Mouse (Mus musculus): Measurements from ENCODE around the gene Zfp820. TPM values are rescaled to one million over a fixed set of nuclear protein-coding genes. Genes with fewer than 3 reads are reported as not detected.

The Zfp820 gene
- polyA plus RNA-seq (2014; fragmentation: Illumina TruSeq; extraction: RNeasy Lipid Tissue Mini Kit (QIAGEN cat#74804); ENCODE audit: low read depth, low replicate concordance): 10.3 TPM

GRCm38 (mm10) chr17:21845545-21846321 is at the start of gene Zfp820:
TSS of gene Zfp820 (minus strand) at chr17:21845772.

Other genes starting within 250 kb of the Zfp820 start
- gene Zfp983, start 195.1 kb downstream of the Zfp820 start, polyA plus RNA-seq (2014; fragmentation: Illumina TruSeq; extraction: RNeasy Lipid Tissue Mini Kit (QIAGEN cat#74804); ENCODE audit: low read depth, low replicate concordance): 38.8 TPM
- gene Gm10226, start 153.9 kb downstream of the Zfp820 start, polyA plus RNA-seq (2014; fragmentation: Illumina TruSeq; extraction: RNeasy Lipid Tissue Mini Kit (QIAGEN cat#74804); ENCODE audit: low read depth, low replicate concordance): 49.7 TPM
- gene Zfp760, start 138.0 kb downstream of the Zfp820 start, polyA plus RNA-seq (2014; fragmentation: Illumina TruSeq; extraction: RNeasy Lipid Tissue Mini Kit (QIAGEN cat#74804); ENCODE audit: low read depth, low replicate concordance): 27.3 TPM
- gene Zfp229, start 115.0 kb downstream of the Zfp820 start, polyA plus RNA-seq (2014; fragmentation: Illumina TruSeq; extraction: RNeasy Lipid Tissue Mini Kit (QIAGEN cat#74804); ENCODE audit: low read depth, low replicate concordance): 30.1 TPM
- 12.0 TPM for gene Zfp995, start 64.2 kb upstream of the Zfp820 start, polyA plus RNA-seq (2014; fragmentation: Illumina TruSeq; extraction: RNeasy Lipid Tissue Mini Kit (QIAGEN cat#74804); ENCODE audit: low read depth, low replicate concordance)
- 70.2 TPM for gene Zfp942, start 116.7 kb upstream of the Zfp820 start, polyA plus RNA-seq (2014; fragmentation: Illumina TruSeq; extraction: RNeasy Lipid Tissue Mini Kit (QIAGEN cat#74804); ENCODE audit: low read depth, low replicate concordance)
- gene Zfp943, start 116.8 kb upstream of the Zfp820 start, polyA plus RNA-seq (2014; fragmentation: Illumina TruSeq; extraction: RNeasy Lipid Tissue Mini Kit (QIAGEN cat#74804); ENCODE audit: low read depth, low replicate concordance): 75.6 TPM

Measured in adrenal gland, adult 10 weeks (tissue).